Mouse (Mus musculus) liver, embryonic 14.5 days (tissue): Measurements from ENCODE around the gene Cttnbp2.

ENCODE experiments used
- CTCF ChIP-seq: IDR thresholded peaks from 2 replicates; pipeline ENCODE4 v1.5.1; 2016; ENCODE audit warnings: antibody characterized with exemption, low read depth, control low read depth
- EP300 ChIP-seq: IDR thresholded peaks from 2 replicates; pipeline ENCODE4 v1.6.1; 2016; ENCODE audit warnings: antibody characterized with exemption, low read depth

- TF ChIP-seq CTCF (no peak), EP300 (no peak)
These were observed 179.2 kb downstream of the Cttnbp2 start for GRCm38 (mm10) chr6:18335393-18335792.
